Mouse (Mus musculus) liver, embryonic 14.5 days (tissue): ENCODE data around the gene Eml2.

Experiments used
- CTCF ChIP-seq: IDR thresholded peaks from 2 replicates; pipeline ENCODE4 v1.5.1; 2016; ENCODE audit warnings: antibody characterized with exemption, low read depth, control low read depth
- EP300 ChIP-seq: IDR thresholded peaks from 2 replicates; pipeline ENCODE4 v1.6.1; 2016; ENCODE audit warnings: antibody characterized with exemption, low read depth

GRCm38 (mm10) chr7:19179173-19179572 is 3.0 kb downstream of the Eml2 start:
- TF ChIP-seq EP300, result no peak
- peak; percentile 77 for TF ChIP-seq CTCF
